Mouse (Mus musculus) hindbrain, embryonic 14.5 days (tissue): ENCODE data around the gene Tesc. TPM values are rescaled to one million over a fixed set of nuclear protein-coding genes. Genes with fewer than 3 reads are reported as not detected.

ENCODE experiments used
- ATAC-seq: fragments of 200-750 bp; cut with Nextera tagmentation; 2 replicates; pipeline ENCODE4 v1.8.0; 2017; ENCODE audit warnings: moderate number of reproducible peaks, mild to moderate bottlenecking, moderate TSS enrichment, moderate library complexity; ENCODE audit not compliant: low FRiP score
- DNase-seq: peaks from one replicate; pipeline ENCODE4 v3.0.0-alpha.2; 2015; ENCODE audit warnings: low spot score
- H3K27ac ChIP-seq: fragments of 300-500 bp; sonication (generic); 2 replicates; pipeline ENCODE4 v1.5.1; 2014; ENCODE audit warnings: mild to moderate bottlenecking, moderate library complexity
- H3K27me3 ChIP-seq: fragments of 300-500 bp; sonication (generic); 2 replicates; pipeline ENCODE4 v1.6.1; 2014; ENCODE audit warnings: mild to moderate bottlenecking, low read length, mixed read lengths; ENCODE audit not compliant: control insufficient read depth, insufficient read depth
- H3K36me3 ChIP-seq: fragments of 300-500 bp; sonication (generic); replicated peaks from 2 replicates; pipeline ENCODE4 v1.6.1; 2014; ENCODE audit not compliant: control insufficient read depth, insufficient read depth
- H3K4me1 ChIP-seq: fragments of 300-500 bp; sonication (generic); replicated peaks from 2 replicates; pipeline ENCODE4 v1.6.1; 2014; ENCODE audit warnings: antibody characterized with exemption, low read length, mixed read lengths; ENCODE audit not compliant: control insufficient read depth, insufficient read depth
- H3K4me2 ChIP-seq: fragments of 300-500 bp; sonication (generic); replicated peaks from 2 replicates; pipeline ENCODE4 v1.6.1; 2014; ENCODE audit warnings: mild to moderate bottlenecking, moderate library complexity
- H3K4me3 ChIP-seq: fragments of 300-500 bp; sonication (generic); replicated peaks from 2 replicates; pipeline ENCODE4 v1.5.1; 2014; ENCODE audit warnings: mild to moderate bottlenecking, low read length
- H3K9ac ChIP-seq: fragments of 300-500 bp; sonication (generic); 2 replicates; pipeline ENCODE4 v1.6.1; 2014
- H3K9me3 ChIP-seq: fragments of 300-500 bp; sonication (generic); 2 replicates; pipeline ENCODE4 v1.6.1; 2016; ENCODE audit warnings: low read length; ENCODE audit not compliant: control insufficient read depth
- WGBS: fragments of 180-500 bp; shearing (Covaris S2); extraction: QIAGEN DNeasy Blood & Tissue Kit; methylation state at CpG from one replicate; pipeline ENCODE4 v1.1.7; 2014; 5-methylcytosine and 5-hydroxymethylcytosine counted together
- polyA plus RNA-seq: library from polyadenylated mRNA; unstranded; fragments of >200 nt; fragmentation: Nextera tagmentation; extraction: Ambion mirVana; gene quantifications from 2 replicates; pipeline ENCODE4 v1.2.1, GENCODE M21; 2014

The Tesc gene
- polyA plus RNA-seq, 1 experiment from 2014 or later = 4.9 TPM

DNA sequence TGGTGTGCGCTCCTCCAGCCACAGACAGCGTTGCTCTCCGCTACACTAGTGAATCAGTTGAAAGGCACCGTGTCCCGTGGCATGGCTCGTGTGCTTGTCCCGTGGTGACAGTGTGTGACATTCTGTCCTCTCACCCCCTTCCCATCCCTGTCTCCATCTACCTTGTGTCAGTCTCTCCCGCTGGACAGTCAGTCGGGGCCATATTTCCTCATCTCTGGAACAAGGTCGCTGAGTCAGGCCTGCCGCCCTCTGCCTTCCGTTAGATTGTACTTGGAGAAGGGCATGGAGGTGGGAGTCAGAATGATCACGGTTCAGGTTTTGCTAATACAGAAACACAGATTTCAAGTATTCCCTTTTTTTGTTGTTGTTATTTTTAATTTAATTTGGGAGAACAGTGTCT lies 19.2 kb upstream of the Tesc start:
- Histone ChIP-seq H3K36me3 (peaks cover 78% of the 10 kb centered on the region), H3K9me3 (no peaks in the 10 kb centered on the region), H3K27me3 (no peaks in the 10 kb centered on the region), H3K4me3 (no peak overlapping the region), H3K4me1 (no peaks in the 10 kb centered on the region), H3K4me2 (no peak overlapping the region), H3K9ac (no peak overlapping the region), H3K27ac (no peak overlapping the region)
- WGBS = 92% methylated on average over 13 of the region's 13 CpGs
- DNase-seq (no peak), ATAC-seq (no peak)

DNA sequence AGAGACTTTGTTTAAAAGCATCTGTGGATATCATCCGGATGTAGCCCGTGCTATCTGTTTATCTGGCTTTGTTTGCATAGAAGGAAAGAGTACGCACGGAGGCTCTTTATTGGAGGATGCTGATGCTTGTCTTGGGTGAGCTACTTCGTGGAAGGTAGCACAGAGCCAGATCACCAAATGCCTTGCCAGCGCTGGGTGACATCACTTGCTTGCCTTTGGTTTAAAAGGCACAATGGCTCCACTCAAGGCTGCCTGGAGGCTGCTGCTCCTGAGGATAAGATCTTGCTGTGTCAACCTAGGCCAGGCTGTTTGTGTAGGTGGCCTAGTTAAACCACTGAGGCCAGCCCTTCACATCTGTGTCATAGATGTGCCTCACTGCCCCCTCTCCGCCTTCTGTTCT lies 16.7 kb upstream of the Tesc start:
- ATAC-seq (no peak), DNase-seq (no peak)
- no peak overlapping the region for H3K27ac ChIP-seq
- WGBS = 88% methylated on average over 7 of the region's 7 CpGs
- H3K27me3 ChIP-seq = no peaks in the 10 kb centered on the region
- H3K36me3 ChIP-seq = peaks cover 54% of the 10 kb centered on the region
- no peak overlapping the region for H3K4me2 ChIP-seq
- no peak overlapping the region for H3K9ac ChIP-seq
- H3K4me1 ChIP-seq = peaks cover 3% of the 10 kb centered on the region; the same call in 1 of the 2 replicates
- no peaks in the 10 kb centered on the region for H3K9me3 ChIP-seq
- no peak overlapping the region for H3K4me3 ChIP-seq

DNA sequence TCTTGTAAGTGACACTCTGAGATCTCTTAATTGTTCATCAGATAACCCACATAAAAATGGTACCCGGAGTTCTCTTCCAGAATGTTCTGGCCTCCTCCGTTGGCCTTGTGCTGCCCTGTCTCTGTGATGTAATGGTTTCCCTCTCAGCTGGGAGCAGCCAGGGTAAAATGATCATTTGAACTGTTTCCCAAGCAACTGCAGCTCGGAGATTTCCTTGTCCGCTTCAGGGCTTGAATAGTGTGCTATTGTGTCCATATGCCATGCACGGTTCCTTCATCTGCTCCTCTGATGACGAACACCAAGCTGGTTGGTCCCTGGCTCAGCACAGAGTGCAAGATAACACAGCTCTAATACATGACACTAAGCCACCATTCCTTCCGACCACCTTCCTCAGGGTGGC lies 15.7 kb upstream of the Tesc start:
- H3K27ac ChIP-seq = no peak overlapping the region; the same call in 1 of the 2 replicates
- WGBS = 58% methylated on average over 7 of the region's 7 CpGs
- H3K4me2 ChIP-seq = no peak overlapping the region
- H3K9ac ChIP-seq = no peak overlapping the region
- H3K36me3 ChIP-seq = peaks cover 45% of the 10 kb centered on the region
- DNase-seq = no peak
- no peak for ATAC-seq
- no peaks in the 10 kb centered on the region for H3K27me3 ChIP-seq
- H3K9me3 ChIP-seq = no peaks in the 10 kb centered on the region
- no peak overlapping the region for H3K4me3 ChIP-seq
- H3K4me1 ChIP-seq = peaks cover 3% of the 10 kb centered on the region; the same call in 1 of the 2 replicates

DNA sequence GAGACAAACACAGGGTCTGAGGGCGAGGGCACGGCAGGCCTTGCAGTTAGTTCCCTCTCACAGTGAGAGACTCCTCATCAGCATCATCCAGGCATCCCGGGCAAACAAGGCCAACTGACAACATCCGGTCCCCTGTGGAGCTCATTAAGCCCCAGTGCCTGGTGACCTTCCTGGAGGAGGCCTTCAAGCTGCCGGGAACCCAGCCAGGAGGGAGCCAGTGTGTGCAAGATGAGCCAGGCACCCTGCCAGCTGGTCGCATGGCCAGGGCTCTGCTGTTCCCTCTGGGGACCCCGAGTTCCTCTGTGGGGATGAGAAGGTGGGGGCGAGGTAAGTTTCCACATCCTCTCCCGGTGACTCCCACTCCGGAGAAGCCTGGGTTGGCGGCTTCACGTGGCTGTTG lies 12.5 kb upstream of the Tesc start:
- no peak overlapping the region for H3K4me2 ChIP-seq
- no peaks in the 10 kb centered on the region for H3K27me3 ChIP-seq
- DNase-seq (peak; percentile 56), ATAC-seq (peak; percentile 43; the same call in 1 of the 2 replicates)
- H3K27ac ChIP-seq = no peak overlapping the region
- WGBS = 17% methylated on average over 12 of the region's 12 CpGs
- no peak overlapping the region for H3K9ac ChIP-seq
- no peak overlapping the region for H3K4me3 ChIP-seq
- no peaks in the 10 kb centered on the region for H3K9me3 ChIP-seq
- H3K36me3 ChIP-seq = peaks cover 13% of the 10 kb centered on the region
- H3K4me1 ChIP-seq = peaks cover 3% of the 10 kb centered on the region; the same call in 1 of the 2 replicates

DNA sequence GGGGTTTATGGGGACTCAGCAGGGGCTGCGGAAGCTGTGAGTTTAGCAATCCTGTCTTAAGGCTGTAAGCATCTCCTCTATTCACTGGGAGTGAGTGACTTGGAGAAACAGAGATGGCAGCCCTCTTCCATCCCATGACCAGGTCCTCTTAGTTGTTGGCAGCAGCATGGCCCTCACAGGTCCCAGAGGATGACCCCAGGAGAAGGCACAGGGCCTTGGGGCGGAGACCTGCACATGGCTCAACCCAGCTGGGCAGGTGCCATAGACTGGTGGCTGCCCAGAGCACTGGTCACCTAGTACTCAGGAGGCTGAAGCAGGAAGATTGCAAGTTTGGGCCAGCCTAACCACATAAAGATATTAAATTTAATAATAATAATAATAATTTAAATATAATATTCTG lies 11.9 kb upstream of the Tesc start:
- Histone ChIP-seq H3K27ac (no peak overlapping the region), H3K27me3 (no peaks in the 10 kb centered on the region), H3K4me1 (peaks cover 3% of the 10 kb centered on the region; the same call in 1 of the 2 replicates), H3K9me3 (no peaks in the 10 kb centered on the region), H3K4me3 (no peak overlapping the region), H3K36me3 (peaks cover 8% of the 10 kb centered on the region; the same call in 1 of the 2 replicates), H3K9ac (no peak overlapping the region), H3K4me2 (no peak overlapping the region)
- ATAC-seq (no peak), DNase-seq (no peak)
- WGBS = 92% methylated on average over 2 of the region's 2 CpGs

DNA sequence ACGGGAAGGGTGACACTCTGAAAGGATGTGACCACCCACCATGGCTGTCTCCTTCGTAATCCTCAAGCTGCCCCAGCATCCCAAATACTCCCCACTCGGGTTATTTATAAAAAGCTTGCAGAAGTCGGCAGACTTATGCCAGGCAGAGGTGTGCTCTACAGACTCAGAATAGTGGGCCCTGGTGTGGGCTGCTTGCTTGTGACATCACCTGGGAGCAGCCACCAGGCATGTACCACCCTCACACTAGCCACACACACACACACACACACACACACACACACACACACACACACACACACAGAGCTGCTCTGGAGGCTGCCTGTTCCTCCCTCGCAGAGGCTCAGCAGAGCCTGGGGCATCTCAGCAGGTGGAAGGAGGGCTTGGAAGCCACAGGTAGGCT lies 10.0 kb upstream of the Tesc start:
- no peaks in the 10 kb centered on the region for H3K27me3 ChIP-seq
- ATAC-seq = no peak
- H3K27ac ChIP-seq = no peak overlapping the region
- H3K4me1 ChIP-seq = peaks cover 3% of the 10 kb centered on the region; the same call in 1 of the 2 replicates
- DNase-seq = no peak
- H3K36me3 ChIP-seq = no peaks in the 10 kb centered on the region
- no peaks in the 10 kb centered on the region for H3K9me3 ChIP-seq
- H3K4me2 ChIP-seq = no peak overlapping the region
- no peak overlapping the region for H3K4me3 ChIP-seq
- no peak overlapping the region for H3K9ac ChIP-seq
- 77% methylated on average over 5 of the region's 5 CpGs for WGBS

DNA sequence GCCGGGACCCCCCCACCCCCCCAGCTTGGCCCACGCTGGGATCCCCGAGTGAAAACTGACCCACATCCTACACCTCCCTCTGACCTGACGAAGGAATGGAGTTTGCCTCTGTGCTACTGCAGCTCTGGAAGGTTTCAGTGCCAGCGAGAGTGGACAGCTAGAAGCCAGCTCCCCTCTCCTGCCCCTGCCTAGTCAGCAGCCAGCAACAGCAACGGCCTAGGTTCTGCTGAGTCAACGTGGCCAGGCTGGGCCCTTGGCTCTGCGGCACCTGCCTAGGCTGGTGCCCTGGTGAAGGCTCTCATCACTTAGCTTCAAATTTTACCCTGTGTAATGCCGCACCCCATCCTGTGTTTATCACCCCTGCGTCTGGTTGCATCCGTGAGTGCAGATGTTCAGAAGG lies 7.6 kb upstream of the Tesc start:
- H3K9ac ChIP-seq = no peak overlapping the region

DNA sequence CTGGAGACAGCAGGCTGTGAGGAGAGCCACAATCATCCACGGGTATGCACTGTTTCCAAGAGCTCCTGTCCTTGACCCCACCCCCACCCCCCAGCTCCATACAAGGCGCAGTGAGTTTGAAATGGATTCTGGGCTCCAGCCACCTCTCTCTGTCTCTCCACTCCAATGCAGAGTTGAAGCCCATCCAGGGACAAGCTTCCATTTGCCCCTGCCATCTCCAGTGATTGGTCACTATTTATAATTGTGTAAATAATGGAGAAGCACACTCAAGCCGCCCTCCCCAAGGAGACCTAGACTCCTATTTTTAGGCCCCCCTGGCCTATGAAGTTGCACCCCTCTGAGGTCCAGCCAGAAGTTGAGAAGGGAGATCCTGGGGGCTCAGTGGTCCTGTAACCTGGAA lies 4.5 kb upstream of the Tesc start:
- H3K9me3 ChIP-seq = no peaks in the 10 kb centered on the region
- no peak overlapping the region for H3K27ac ChIP-seq
- no peak overlapping the region for H3K4me2 ChIP-seq
- H3K36me3 ChIP-seq = no peaks in the 10 kb centered on the region
- H3K4me3 ChIP-seq = no peak overlapping the region
- no peak overlapping the region for H3K9ac ChIP-seq
- ATAC-seq = no peak
- H3K27me3 ChIP-seq = peaks cover 25% of the 10 kb centered on the region
- peaks cover 14% of the 10 kb centered on the region for H3K4me1 ChIP-seq
- 82% methylated on average over 3 of the region's 3 CpGs for WGBS
- no peak for DNase-seq

More for the DNA sequence above, 7.6 kb upstream of the Tesc start:
- no peaks in the 10 kb centered on the region for H3K36me3 ChIP-seq
- no peak overlapping the region for H3K4me3 ChIP-seq
- no peaks in the 10 kb centered on the region for H3K27me3 ChIP-seq
- DNase-seq (no peak), ATAC-seq (no peak)
- no peak overlapping the region for H3K4me2 ChIP-seq
- 69% methylated on average over 11 of the region's 11 CpGs for WGBS
- H3K4me1 ChIP-seq = peaks cover 3% of the 10 kb centered on the region; the same call in 1 of the 2 replicates
- no peaks in the 10 kb centered on the region for H3K9me3 ChIP-seq
- H3K27ac ChIP-seq = no peak overlapping the region

DNA sequence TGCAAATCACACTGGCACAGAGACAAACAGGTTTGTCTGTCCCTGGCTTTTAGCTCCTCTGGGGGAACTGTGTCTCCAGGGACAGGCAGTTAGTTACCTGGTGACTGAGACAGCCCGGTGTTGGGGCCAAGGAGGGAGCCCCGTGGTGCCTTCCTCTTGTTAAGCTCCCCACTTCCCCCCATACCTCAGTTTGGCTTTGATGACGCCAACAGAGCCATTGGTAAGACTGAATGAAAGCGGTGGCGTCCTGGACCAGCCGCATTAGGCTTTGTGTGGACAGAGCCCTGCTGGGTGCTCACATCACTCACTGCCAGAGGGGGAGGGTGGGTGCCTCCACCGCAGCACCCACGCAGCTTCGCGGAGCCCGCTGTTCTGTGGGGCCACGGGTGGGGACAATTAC lies 1.7 kb upstream of the Tesc start:
- H3K9me3 ChIP-seq = no peaks in the 10 kb centered on the region
- peaks cover 28% of the 10 kb centered on the region for H3K4me1 ChIP-seq
- no peak for ATAC-seq
- 2% methylated on average over 12 of the region's 12 CpGs for WGBS
- H3K4me3 ChIP-seq = no peak overlapping the region
- peaks cover 53% of the 10 kb centered on the region for H3K27me3 ChIP-seq
- H3K4me2 ChIP-seq = no peak overlapping the region
- H3K9ac ChIP-seq = no peak overlapping the region
- DNase-seq = no peak
- H3K27ac ChIP-seq = no peak overlapping the region
- no peaks in the 10 kb centered on the region for H3K36me3 ChIP-seq

DNA sequence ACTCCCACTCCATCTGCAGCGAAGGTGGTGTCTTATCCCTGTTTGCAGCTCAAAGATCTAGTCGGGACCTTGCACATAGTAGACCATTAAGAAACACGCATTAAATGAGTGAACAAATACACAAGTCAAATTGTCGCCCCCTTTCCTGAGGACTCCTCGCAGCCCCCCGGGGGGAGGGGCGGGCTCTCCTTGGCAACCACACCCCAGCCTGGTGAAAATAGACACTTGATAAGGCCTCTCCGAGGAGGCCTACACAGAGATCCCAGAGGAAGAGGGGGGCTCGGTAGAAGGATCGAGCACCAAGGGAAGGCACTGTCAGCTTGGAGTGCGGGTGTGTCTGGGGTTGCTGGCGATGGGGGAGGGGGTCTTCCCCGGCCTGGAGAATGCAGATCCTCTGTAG lies 1.2 kb upstream of the Tesc start:
- Histone ChIP-seq H3K4me2 (0 out of 2 replicates have a peak overlapping the region, but pooled peaks have one; percentile 86), H3K27me3 (peaks cover 57% of the 10 kb centered on the region), H3K36me3 (no peaks in the 10 kb centered on the region), H3K4me1 (peaks cover 28% of the 10 kb centered on the region), H3K4me3 (no peak overlapping the region), H3K9ac (no peak overlapping the region), H3K27ac (no peak overlapping the region), H3K9me3 (no peaks in the 10 kb centered on the region)
- WGBS = 1% methylated on average over 13 of the region's 13 CpGs
- ATAC-seq (no peak), DNase-seq (no peak)
